Mouse (Mus musculus): ENCODE measurements around the gene Aco2.
"Not testable (repeated sequence)": the region's sequence is repeated elsewhere in the genome, so short reads cannot be mapped to it uniquely, and the experiment has no call there.

The Aco2 gene

DNA sequence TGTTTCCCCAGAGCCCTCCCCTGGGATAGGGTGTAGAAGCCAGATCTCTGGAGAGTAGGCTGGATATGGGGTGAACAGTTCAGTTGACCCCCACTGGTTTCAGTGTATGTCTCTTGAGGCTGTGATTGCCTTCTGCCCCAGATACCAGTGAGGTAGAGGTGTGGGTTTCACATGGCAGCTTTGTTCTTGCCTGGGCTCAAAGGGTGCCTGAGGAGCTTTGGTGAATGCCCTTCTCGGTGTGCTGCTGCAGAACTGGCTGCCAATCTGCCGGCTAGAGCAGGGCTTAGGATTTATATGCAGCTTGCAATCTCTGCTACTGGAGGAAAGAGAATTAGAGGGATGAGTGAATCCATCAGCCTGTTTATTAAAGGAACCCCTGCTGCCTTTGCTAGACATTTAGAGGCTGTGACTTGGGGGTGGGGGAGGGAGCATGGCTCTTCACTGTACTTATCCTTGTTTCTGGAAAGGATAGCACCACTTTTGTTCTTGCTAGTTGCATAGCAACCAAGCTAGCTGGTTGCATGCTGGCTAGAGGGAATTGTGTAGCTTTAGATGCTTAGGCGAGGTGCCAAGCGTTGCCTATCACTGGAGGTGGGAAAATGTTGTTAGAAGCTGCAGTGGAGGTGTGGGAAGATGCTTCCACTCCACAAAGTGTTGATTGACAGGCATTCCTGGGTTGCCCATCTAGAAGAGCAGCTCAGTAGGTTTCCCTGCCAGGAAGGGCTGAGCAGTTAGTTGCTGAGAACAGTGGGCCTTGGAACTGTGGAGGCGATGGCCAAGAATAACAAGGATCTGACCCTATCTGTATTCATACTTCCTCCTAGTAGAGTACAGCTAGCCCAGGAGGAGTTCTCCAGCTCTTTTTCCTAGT, 7.7 kb downstream of the Aco2 start:
- no peak for DNase-seq (ENCODE audit: low read depth)

DNA sequence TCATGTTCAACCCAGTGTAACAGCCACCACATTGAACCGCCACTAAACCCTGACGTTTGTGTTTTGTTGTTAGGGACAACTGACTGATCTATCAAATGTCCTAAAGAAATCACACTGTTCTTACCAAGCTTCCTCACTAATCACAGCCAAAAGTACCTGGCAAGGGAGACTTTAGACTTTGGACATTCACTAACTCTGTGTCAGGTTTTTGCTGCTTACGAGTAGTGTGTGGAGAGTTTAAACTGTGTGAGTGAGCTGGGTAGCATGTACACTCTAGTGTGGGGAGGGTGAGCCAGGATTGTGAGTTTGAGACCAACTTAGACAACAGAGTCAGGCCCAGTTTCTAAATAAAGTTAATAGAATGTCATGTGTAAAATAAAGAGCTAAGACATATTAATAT, 10.2 kb downstream of the Aco2 start:
- no peak for DNase-seq (ENCODE audit: low read depth)

DNA sequence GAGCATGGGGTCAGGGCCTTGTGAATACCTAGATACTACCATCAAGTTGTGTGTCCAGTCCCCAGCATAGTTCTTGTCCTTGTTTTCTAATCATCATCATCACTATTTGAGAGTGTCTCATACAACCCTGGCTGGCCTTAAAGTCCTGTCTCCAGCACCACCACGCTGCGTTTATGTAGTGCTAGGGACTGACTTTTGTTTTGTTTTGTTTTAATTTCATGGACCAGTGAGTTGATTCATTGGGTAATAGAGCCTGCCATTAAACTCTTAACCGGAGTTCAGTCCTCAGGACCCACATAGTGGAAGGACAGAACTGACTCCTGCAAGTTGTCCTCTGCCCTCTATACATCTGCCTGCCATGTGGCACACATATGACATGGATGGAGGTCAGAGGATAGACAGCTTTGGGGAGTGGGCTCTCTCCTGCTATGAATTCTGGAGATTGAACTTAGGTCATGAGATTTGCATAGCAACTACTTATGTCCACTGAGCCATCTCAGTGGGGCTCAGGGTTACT, 13.4 kb downstream of the Aco2 start:
- no peak for DNase-seq (ENCODE audit: low read depth)

DNA sequence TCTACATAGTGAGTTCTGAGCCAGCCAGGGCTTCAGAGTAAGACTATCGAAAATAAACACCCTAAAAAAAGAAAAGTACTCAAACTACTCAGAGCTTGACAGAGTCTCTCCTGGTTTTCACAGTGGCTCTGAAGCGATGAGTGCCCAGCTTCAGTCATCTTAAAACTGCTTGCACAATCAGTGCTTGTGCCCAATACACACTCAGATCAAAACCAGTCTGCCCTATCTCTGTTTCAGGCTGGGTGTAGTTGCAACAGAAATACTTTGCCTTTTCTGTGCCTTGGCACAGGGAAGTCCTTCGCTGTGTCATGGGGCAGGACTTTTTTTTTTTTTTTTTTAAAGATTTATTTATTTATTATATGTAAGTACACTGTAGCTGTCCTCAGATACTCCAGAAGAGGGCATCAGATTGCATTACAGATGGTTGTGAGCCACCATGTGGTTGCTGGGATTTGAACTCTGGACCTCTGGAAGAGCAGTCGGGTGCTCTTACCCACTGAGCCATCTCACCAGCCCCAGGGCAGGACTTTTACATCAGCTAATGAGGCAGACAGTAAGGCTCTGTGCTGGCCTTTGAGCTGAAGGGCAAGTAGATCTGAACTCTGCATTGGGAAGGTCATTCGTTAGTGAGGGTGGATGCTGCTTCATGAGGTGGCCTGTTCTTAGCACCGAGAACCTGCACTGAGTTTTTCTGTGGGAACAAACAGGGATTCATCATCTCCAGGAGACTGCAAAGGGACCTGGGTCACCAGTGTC, 14.9 kb downstream of the Aco2 start:
- no peak for DNase-seq (ENCODE audit: low read depth)

DNA sequence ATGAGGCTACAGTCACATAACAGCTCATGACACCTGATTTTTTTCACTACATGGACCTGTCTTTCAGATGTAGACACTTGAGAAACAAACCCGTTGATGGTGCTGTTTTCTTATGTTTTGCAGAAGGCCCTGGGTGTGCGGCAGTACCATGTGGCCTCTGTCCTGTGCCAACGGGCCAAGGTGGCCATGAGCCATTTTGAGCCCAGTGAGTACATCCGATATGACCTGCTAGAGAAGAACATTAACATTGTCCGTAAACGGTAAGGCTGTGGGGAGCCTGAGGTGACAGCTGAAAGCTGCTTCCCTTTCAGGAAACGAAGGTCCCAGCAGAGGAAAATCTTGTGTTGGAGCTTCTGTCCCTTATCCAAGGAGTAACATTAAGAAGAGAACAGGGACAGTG, 17.1 kb downstream of the Aco2 start:
- DNase-seq (ENCODE audit: low read depth): no peak

DNA sequence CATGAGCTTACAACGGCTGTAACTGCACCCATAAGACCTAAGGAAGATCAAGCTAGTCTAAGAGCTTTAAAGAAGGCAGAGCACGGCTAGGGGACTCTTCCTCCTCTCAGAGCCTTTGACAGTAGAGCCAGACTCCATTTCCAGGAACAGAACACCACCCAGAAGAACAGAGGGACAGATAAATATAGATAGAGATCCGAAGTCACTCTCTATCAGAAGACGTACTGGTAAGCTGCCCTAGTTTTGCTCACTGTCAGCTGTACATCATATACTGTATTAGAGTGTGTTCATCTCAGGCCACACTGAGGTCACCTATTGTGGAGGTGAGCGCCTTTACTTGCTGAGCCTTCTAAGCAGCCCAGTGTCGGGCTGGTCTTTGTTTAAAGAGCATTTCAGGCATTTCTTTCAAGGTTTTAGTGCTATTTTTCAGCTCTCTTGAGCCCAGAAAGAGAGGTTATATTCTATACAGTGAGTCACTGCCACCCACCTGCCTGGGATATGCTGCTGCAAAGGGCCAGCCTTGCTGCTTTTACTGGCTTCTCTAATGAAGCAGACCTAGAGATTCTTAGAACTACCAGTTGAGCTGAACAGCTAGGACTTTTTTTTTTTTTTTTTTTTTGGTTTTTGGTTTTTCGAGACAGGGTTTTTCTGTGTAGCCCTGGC, 19.2 kb downstream of the Aco2 start:
- no peak for DNase-seq (ENCODE audit: low read depth)

DNA sequence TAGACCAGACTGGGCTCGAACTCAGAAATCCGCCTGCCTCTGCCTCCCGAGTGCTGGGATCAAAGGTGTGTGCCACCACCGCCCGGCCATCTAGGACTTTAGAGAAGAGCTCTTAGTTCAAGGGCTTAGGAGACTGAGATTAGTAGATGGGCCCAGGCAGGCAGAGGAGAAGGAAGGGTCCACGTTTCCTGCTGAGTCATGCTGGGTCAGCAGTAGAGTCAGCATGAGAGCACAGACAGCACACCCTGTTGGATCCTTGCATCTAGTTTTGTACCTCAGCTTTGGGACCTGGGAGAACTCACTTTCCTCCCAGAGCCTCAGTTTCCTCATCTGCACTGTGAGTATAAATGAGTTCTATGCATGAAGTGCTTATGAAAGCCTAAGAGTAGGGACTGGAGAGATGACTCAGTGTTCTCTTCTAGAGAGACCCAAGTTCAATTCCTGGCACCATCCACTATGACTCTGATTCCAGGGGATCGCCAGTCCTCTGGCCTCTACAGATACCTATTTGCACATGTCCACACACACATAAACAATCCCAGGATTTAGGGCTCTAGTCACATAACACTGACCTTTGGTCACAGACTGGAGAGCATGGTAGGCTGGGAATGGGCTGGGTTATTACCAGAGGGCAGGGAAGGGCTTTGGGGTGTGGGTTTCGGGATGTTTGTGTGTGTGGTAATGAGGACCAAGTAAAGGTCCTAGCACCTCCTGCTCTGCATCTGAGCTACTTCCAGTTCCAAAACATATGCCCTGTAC, 19.9 kb downstream of the Aco2 start:
- no peak for DNase-seq (ENCODE audit: low read depth)

DNA sequence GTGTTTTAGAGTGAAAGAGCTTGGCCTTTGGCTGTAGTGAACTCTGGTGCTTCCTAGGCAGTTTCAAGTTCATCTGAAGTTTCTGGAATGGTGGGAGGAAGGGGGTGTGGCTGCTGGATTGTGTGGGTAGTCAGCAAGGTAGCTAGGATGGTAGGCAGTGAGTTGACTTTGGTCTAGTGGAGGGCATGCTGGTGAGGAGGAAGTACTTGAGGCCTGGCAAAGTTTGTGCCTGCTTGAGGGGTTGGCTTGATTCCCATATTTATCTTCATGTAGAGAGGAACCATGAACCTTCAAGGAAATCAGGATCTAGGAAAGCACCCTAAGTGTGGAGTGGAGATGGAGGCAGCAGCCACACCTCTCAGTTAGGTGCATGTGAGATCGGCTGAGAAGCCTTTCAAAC, 21.9 kb downstream of the Aco2 start:
- no peak for DNase-seq (ENCODE audit: low read depth)

DNA sequence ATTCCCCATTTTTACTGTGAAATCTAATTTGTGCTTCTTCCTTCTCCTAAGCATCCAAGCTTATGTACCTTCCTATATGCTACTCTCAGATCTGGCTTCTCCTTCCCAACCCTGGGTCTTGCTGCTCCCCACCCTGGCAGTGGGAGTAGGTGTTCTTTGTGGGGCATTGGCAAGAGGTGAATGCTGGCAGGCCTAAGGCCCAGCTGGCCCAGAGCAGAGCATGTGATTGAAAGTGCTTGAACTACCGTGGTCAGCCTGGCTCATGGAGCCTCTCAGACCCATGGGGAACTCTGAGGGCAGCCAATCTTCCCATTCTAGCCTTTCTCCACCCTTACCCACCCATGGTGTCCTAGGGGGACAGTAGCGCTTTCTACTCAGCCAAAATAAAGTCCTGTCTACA, 24.3 kb downstream of the Aco2 start:
- DNase-seq (ENCODE audit: low read depth): no peak

DNA sequence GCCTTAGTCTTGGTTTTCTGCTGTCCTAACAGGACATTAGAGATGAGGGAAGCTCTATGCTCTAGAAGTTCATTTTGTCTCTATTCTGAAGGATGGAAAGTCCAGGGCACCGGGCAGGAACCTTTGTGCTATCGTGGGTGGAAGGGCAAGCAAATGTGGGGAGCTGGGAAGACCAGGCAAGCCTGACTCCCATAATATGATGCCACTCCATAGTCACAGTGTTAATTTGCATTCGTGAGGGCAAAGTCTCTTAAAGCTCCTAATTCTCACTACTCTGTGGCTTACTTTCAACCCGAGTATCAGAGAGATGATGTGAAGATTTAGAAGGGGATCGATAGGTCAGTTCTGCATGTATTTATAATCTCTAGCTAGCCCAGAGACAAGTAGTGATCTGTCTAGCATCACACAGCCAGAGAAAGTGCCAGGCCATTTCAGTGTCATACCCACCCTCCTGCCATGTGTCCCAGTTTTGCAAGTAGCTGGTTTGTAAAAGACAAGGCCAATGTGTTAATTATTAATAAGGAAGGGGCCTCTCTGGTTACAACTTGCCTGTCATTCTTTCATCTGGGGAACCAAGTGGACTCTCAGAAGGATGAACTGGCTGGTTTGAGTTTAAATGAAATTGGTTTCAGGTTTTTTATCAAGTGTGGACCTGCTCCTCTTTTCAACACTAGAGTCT, 25.6 kb downstream of the Aco2 start:
- DNase-seq (ENCODE audit: low read depth): no peak

DNA sequence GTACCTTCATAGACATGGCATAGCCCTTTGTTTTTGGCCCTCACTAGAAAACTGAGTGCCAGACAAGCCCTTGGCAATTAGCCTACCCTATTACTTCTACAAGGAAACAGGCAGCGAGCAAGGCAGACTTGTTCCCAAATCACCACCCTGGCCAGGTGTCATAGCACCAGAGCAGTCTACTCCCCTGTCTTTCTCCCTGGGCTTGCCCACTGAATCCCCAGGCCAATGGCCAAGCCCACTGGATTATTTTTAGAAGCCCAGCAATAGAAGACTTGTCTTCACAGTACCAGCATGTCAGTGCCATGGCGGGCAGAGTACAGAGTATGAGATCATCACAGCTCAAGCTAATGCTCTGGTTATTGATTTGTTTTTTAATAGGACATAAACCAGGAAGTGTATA, 26.6 kb downstream of the Aco2 start:
- no peak for DNase-seq (ENCODE audit: low read depth)

DNA sequence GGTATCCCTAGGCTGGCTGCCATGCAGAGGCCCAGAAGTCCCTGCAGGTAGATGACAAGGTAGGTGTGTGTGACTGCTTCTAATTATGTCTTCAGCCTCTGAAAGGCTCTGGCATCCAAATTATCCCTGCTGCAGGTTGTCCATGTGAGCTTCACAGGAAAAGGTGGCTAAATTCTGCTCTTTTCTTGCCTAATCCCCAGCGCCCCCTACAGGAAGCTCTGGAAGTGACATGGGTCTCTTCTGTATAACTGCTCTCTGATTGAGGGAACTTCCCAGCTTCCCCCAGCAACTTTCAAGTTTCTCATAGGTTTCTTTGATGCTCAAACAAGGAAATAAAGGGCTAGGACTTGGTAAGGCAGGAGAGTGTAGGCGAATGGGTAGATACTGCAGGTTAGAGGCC, 32.8 kb downstream of the Aco2 start:
- DNase-seq (ENCODE audit: low read depth): peak; percentile 83

DNA sequence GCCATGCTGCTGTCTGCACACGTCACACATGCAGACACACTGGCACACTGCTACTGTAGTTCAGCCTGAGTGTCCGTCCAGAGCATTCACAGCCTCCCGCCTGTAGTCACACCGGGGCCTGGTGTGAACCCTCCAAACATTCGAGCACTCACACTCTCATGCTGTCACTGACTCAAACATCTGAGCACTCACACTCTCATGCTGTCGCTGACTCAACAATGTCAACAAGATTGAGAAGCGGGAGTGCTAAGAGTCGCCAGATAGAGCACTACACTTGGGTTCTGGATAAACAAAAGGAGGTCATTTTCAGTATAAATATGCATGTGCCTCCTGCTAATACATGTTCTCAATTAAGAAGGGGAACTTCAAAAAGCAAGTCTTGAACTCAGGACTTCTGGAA, 35.8 kb downstream of the Aco2 start:
- DNase-seq (ENCODE audit: low read depth): no peak

DNA sequence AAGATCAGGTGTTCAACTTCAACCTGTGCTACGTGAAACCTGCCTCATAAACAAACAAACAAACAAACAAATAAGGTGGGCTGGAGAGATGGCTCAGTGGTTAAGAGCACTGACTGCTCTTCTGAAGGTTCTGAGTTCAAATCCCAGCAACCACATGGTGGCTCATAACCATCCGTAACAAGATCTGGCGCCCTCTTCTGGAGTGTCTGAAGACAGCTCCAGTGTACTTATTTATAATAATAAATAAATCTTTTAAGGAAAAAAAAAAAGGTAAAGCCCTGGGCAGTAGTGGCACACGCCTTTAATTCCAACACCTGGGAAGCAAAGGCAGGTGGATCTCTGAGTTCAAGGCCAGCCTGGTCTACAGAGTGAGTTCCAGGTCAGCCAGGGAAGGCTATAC, 36.7 kb downstream of the Aco2 start:
- DNase-seq (ENCODE audit: low read depth): not testable (repeated sequence)

DNA sequence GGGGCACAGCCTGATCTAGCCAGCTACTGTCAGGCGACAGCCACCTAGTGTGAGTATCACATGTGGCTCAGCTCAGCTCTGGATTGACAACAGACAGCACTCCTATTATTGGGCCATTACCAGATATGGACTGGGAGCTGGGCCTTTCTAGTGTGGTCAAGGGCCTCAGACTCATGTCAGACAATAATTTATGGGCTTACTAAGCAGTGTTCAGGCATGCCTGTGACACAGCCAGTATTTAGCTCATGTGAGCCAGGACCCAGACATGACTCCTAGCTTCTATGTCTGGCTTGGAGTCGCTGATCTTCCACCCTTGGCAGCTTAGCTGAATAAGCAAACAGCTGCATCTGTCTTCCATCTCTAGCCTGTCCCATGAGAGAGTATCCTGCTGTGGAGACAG, 40.4 kb downstream of the Aco2 start:
- peak; percentile 17 for DNase-seq (ENCODE audit: low read depth)

DNA sequence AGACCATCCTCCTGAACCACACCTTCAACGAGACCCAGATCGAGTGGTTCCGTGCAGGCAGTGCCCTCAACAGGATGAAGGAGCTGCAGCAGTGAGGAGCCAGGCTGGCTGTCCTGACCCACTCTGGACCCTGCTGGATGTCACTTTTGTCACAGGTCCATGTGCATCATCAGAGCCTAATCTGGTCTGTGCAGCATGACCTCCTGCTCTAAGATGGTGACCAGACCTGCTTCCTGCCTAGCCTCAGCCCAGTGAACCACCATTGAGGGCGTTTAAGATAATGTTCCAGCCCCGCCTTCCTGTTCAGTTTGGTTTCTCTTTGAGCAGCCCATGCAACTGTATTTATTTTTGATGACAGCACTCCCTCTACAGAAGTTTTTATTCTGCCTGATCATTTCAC, 42.6 kb downstream of the Aco2 start:
- no peak for DNase-seq (ENCODE audit: low read depth)

DNA sequence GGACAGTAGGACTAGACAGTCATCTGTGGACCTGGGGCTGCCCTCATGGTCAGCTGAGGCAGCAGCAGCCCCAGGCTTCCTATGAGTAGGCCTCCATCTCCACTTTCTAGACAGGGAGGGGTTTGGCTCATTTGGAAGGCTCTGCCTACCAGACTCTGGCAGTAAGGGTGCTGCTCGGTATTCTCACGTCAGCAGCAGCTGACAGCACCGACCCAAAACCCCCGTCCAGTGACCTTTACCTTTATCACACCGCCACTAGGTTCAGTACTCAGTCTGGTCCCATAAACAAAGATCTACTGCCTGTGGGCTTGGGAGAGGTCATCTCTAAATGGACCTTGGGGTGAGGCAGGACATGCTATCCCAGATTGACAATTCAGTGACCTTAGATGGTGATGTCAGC, 43.6 kb downstream of the Aco2 start:
- DNase-seq (ENCODE audit: low read depth): no peak

DNA sequence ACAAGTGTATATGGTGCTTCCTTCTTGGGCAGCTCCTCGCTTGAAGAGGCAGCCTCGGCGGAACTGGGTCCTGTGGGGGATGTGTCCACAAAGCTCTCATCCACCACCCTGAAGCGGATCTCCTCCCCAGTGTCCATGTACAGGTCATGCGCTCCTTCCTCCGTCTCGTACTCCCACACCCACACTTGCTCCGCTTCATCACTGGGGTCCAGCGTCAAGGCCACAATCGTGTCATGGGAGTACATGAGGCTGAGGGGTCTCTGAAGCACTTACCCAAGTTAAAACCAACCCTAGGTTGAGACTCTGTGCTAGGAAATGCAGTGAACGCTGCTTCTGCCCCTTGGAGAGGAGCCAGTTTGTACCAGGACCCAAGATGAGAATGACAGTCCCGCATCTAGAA, 45.1 kb downstream of the Aco2 start:
- no peak for DNase-seq (ENCODE audit: low read depth)

DNA sequence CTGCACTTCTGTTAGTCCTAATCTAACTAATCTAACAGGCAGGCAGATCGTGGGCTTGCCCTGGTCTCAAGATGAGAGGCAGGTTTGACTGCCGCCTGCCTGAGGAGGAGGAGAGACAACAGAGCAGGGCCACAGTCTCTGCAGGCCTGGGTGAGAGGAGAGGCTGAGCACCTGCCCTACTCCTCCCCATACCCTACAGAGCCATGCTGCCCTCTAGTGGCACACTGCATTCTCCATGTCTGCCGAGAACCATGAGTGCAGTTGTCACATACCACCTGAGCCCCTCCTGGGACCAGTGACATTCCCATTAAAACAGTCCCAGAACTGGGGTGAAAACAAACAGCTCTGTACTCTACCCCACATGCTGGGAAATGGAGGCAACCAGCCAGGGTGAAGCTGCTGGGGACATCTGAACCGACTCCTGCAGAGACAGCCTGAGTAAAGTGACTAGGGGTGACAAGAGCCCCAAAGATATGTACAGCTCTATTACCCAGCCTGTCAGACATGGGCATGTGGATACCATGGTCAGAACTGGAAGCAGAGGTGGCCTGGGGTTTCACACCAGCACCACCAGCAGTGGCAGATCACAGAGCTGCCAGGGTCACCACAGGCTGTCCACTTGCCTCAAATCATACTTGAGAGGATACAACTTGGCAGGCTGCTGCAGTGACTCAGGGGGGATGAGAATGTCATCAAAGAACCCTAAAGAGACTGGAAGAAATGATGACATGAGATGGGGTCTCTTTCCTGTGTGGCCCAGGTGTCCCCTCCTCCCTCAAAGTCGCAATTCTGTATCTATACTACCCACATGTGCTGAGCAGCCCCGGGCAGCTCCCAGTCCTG, 45.7 kb downstream of the Aco2 start:
- peak; percentile 82 for DNase-seq (ENCODE audit: low read depth)

DNA sequence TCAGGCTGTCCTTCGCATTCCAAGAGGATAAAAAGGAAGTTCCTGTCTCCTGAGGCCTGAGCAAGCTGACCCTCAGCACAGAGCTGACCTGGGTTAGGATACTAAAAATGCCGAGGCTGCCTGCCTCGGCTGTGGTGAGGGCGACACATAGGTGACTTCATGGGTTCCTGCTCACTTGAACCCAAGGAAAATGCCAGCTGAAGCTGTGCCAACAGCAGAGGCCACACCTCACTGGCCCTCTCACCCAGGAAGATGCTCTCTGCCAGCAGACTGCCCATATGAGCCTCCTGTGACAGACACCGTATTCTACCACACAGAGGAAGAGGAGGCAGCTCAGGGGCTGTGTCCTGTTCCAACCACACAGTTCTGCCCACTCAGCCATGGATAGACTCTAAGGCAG, 47.0 kb downstream of the Aco2 start:
- DNase-seq (ENCODE audit: low read depth): peak; percentile 17

Data from NIH3T3 (cell line).